Mouse (Mus musculus) neural tube, embryonic 13.5 days (tissue): ENCODE results near the gene Fpgs. TPM values are rescaled to one million over a fixed set of nuclear protein-coding genes. Genes with fewer than 3 reads are reported as not detected.

Source experiments
- ATAC-seq: fragments of 200-750 bp; cut with Nextera tagmentation; 2 replicates; pipeline ENCODE4 v1.8.0; 2017; ENCODE audit warnings: low read depth, mild to moderate bottlenecking, moderate TSS enrichment, moderate library complexity
- H3K27ac ChIP-seq: fragments of 300-500 bp; sonication (generic); replicated peaks from 2 replicates; pipeline ENCODE4 v1.5.1; 2015; ENCODE audit warnings: moderate library complexity, mild to moderate bottlenecking, inconsistent platforms
- H3K27me3 ChIP-seq: fragments of 300-500 bp; sonication (generic); 2 replicates; pipeline ENCODE4 v1.6.1; 2015; ENCODE audit warnings: mild to moderate bottlenecking, inconsistent platforms
- H3K36me3 ChIP-seq: fragments of 300-500 bp; sonication (generic); 2 replicates; pipeline ENCODE4 v1.6.1; 2015; ENCODE audit warnings: mild to moderate bottlenecking, inconsistent platforms
- H3K4me1 ChIP-seq: fragments of 300-500 bp; sonication (generic); replicated peaks from 2 replicates; pipeline ENCODE4 v1.6.1; 2015; ENCODE audit warnings: inconsistent platforms
- H3K4me2 ChIP-seq: fragments of 300-500 bp; sonication (generic); 2 replicates; pipeline ENCODE4 v1.6.1; 2015; ENCODE audit warnings: inconsistent platforms, mild to moderate bottlenecking, moderate library complexity
- H3K4me3 ChIP-seq: fragments of 300-500 bp; sonication (generic); 2 replicates; pipeline ENCODE4 v1.5.1; 2015; ENCODE audit warnings: mild to moderate bottlenecking, inconsistent platforms
- H3K9ac ChIP-seq: fragments of 300-500 bp; sonication (generic); 2 replicates; pipeline ENCODE4 v1.6.1; 2015; ENCODE audit warnings: moderate library complexity, mild to moderate bottlenecking, inconsistent platforms
- H3K9me3 ChIP-seq: fragments of 300-500 bp; sonication (generic); 2 replicates; pipeline ENCODE4 v1.6.1; 2016; ENCODE audit warnings: inconsistent platforms
- WGBS: fragments of 180-500 bp; shearing (Covaris S2); methylation state at CpG from one replicate; pipeline ENCODE4 v1.1.7; 2015; 5-methylcytosine and 5-hydroxymethylcytosine counted together
- polyA plus RNA-seq: library from polyadenylated mRNA; unstranded; fragments of >200 nt; fragmentation: Nextera tagmentation; extraction: Ambion mirVana; gene quantifications from 2 replicates; pipeline ENCODE4 v1.2.1, GENCODE M21; 2015

Fpgs gene
- polyA plus RNA-seq, 1 experiment from 2014 or later = 14.7 TPM

DNA sequence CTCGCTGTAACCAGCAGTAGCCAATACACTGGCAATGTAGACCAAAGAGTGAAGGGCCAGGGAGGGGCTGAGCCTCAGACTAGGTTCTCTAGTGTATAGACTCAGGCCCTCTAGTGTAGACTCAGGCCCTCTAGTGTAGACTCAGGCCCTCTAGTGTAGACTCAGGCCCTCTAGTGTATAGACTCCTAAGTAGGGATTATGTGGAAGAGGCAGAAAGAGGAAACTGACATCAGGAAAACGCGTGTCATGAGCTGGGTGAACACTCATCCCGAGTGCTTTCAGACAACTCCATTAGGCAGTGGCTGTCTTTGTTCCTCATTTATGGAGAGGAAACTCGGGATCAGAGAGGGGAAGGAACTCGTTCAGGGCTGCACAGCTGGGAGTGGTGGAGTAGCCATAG, 33.1 kb upstream of the Fpgs start:
- Histone ChIP-seq H3K9me3 (no peaks in the 10 kb centered on the region), H3K4me2 (no peak overlapping the region), H3K4me1 (peaks cover 28% of the 10 kb centered on the region), H3K4me3 (no peak overlapping the region), H3K27ac (no peak overlapping the region), H3K36me3 (no peaks in the 10 kb centered on the region), H3K9ac (0 out of 2 replicates have a peak overlapping the region, but pooled peaks have one; percentile 26), H3K27me3 (peaks cover 10% of the 10 kb centered on the region; the same call in 1 of the 2 replicates)
- no peak for ATAC-seq
- WGBS = 58% methylated on average over 6 of the region's 6 CpGs

DNA sequence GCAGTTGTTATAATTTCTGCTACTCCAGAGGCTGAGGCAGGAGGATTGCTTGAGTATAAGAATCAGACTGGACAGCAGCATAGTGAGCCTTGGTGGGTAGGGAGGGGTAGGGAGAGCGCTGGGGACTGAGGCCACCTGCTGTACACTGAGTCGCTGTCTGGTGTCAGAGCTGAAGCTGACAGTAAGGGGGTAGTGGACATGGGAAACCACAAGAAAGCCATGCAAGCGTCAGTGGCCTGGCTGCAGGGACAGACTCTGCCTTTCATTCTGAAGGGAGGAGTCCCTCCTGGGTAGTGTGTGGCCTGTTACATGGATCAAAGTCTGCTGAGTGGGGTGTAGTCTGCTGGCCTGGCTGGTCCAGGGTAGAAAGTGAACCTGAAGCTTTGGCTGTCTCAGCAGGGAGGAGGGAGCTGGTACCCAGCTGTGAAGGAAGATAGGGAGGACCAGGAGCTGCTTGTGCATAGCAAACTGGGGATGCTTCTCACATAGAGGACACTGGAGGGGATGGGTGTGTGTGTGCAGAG, 32.4 kb upstream of the Fpgs start:
- Histone ChIP-seq H3K9me3 (no peaks in the 10 kb centered on the region), H3K4me1 (peaks cover 23% of the 10 kb centered on the region), H3K4me3 (no peak overlapping the region), H3K36me3 (no peaks in the 10 kb centered on the region), H3K27me3 (peaks cover 10% of the 10 kb centered on the region; the same call in 1 of the 2 replicates), H3K9ac (no peak overlapping the region), H3K27ac (peak overlapping the region; percentile 5), H3K4me2 (no peak overlapping the region)
- 43% methylated on average over 3 of the region's 3 CpGs for WGBS
- ATAC-seq = no peak

DNA sequence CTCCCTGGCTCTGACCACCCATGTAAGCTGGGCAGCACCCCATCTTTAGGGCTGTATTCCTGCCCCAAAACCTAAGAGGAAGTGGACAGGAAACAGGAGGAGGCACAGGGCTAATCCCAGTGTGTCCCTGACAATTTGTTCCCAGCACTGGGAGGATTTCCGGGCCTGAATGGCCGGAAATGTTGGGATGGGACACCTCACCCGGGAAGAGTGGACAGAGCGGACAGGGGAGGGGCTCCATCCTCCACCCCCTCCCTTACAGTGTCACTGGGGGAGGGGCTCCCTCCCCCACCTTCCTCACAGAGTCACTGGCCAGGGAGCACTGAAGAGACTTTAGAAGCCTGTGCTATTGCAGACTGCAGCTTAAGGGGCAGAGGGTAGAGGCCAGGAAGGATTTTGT, 31.0 kb upstream of the Fpgs start:
- no peak overlapping the region for H3K27ac ChIP-seq
- no peaks in the 10 kb centered on the region for H3K9me3 ChIP-seq
- no peak for ATAC-seq
- H3K36me3 ChIP-seq = no peaks in the 10 kb centered on the region
- H3K9ac ChIP-seq = 0 out of 2 replicates have a peak overlapping the region, but pooled peaks have one; percentile 41
- no peak overlapping the region for H3K4me2 ChIP-seq
- peaks cover 26% of the 10 kb centered on the region for H3K4me1 ChIP-seq
- H3K4me3 ChIP-seq = no peak overlapping the region
- 0 out of 2 replicates have a peak, but pooled peaks cover 3% of the 10 kb centered on the region for H3K27me3 ChIP-seq
- WGBS = 49% methylated on average over 4 of the region's 4 CpGs

DNA sequence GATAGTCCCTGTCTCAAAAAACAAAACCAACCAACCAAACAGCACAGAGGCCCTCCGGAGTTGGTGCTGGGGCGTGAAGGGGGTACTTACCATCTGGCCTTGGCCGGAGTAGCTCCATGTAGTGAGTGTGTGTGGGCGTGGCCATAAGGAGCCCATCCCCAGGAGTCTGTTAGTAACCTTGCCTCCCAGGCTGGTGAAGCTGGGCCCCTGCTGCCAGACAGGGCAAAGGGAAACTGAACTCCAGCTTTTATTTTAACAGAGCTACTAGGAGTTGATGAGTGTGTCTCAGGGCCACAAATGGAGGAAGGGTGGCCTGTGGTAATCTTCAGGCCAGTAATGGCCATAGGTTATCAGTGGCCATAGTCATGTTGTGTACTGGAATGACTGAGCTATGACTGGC, 30.5 kb upstream of the Fpgs start:
- WGBS = 52% methylated on average over 4 of the region's 4 CpGs
- Histone ChIP-seq H3K4me1 (peaks cover 28% of the 10 kb centered on the region), H3K36me3 (no peaks in the 10 kb centered on the region), H3K9me3 (no peaks in the 10 kb centered on the region), H3K27me3 (no peaks in the 10 kb centered on the region), H3K27ac (no peak overlapping the region), H3K4me2 (no peak overlapping the region), H3K4me3 (no peak overlapping the region), H3K9ac (0 out of 2 replicates have a peak overlapping the region, but pooled peaks have one; percentile 41)
- ATAC-seq = no peak

DNA sequence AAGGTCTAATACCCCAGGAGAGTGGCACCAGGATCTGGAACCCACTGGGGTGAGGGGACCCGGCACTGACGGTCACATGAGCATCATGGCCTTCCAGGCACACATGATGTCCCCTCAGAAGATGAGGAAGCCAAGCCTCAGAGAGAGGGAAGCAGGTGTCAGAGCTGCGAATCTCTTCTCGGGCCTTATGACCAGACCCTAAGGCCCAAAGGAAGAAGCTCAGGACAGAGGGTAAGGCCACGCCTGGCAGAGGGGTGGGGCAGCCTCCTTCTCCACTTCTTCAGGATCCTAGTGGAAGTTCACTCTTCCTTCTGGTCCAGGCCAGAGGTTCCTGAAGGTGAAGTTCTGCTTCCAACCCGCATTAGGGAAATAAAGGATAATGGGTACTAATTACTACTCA, 28.8 kb upstream of the Fpgs start:
- no peak overlapping the region for H3K9ac ChIP-seq
- no peak overlapping the region for H3K27ac ChIP-seq
- WGBS = 78% methylated on average over 6 of the region's 6 CpGs
- H3K4me1 ChIP-seq = peaks cover 27% of the 10 kb centered on the region
- no peaks in the 10 kb centered on the region for H3K9me3 ChIP-seq
- H3K36me3 ChIP-seq = no peaks in the 10 kb centered on the region
- no peak overlapping the region for H3K4me2 ChIP-seq
- H3K4me3 ChIP-seq = no peak overlapping the region
- no peaks in the 10 kb centered on the region for H3K27me3 ChIP-seq
- ATAC-seq = no peak

DNA sequence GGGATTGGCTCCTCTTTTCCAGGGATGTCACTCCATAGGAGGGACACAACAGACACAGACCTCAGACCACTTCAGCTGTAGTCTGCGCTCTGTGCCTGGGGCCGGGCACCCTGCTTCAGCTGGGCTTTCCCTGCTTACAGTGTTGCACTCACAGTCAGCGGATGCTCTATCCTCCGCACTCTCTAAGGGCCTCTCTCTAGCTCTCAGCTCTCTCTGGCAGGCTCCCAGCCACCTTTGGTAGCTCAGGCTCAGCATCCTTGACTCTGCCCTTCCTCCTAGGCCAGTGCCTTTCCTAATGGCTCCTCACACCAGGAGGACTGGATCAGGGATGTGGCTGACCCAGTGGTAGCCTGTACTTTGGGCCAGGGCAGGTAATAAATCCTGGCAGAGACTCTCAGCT, 28.0 kb upstream of the Fpgs start:
- Histone ChIP-seq H3K4me3 (no peak overlapping the region), H3K36me3 (no peaks in the 10 kb centered on the region), H3K9ac (no peak overlapping the region), H3K9me3 (no peaks in the 10 kb centered on the region), H3K27ac (peak overlapping the region; percentile 49; the same call in 1 of the 2 replicates), H3K4me2 (no peak overlapping the region), H3K27me3 (no peaks in the 10 kb centered on the region), H3K4me1 (peaks cover 25% of the 10 kb centered on the region)
- no peak for ATAC-seq
- WGBS = 73% methylated on average over 4 of the region's 4 CpGs

DNA sequence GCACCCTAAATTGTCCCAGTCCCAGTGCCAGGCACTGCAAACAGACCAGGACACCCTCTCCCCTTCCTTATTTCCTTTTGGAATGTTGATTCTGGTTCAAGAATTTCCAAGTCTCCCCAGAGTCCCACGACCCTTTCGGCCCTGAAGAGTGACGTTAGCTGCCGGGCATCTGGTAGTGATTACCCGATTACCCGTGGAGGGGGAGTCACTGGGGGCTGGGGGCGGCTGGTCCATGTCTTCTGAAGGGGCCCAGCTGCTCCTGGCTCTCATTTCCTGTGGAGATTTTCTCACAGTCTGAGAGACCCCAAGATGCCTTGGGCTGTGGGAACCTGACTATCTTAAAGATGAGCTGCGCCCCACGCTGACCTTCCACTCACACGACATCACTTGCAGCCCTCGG, 26.9 kb upstream of the Fpgs start:
- Histone ChIP-seq H3K27ac (0 out of 2 replicates have a peak overlapping the region, but pooled peaks have one; percentile 28), H3K9me3 (no peaks in the 10 kb centered on the region), H3K4me2 (peak overlapping the region; percentile 54; the same call in 1 of the 2 replicates), H3K27me3 (no peaks in the 10 kb centered on the region), H3K9ac (peak overlapping the region; percentile 17; the same call in 1 of the 2 replicates), H3K4me1 (peaks cover 25% of the 10 kb centered on the region), H3K4me3 (no peak overlapping the region), H3K36me3 (no peaks in the 10 kb centered on the region)
- no peak for ATAC-seq
- WGBS = 45% methylated on average over 11 of the region's 11 CpGs

DNA sequence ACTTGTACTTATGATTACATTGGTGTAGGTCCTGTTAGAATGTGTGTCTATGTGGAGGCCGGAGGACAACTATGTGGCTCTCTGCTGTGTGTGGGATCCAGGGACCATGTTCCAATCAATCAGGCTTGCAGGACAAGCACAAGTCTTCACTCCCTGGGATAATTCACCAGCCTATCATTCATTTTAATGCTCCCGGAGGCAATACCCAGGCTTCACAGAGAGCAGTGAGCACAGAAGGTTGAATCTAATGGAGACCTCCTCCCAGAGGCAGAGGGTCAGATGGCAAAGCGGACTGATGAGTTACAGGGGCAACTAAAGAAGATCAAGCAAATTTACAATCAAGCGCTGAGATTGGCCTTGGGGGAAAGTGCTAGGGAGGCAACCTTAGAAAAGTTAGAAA, 25.6 kb upstream of the Fpgs start:
- Histone ChIP-seq H3K4me1 (peaks cover 25% of the 10 kb centered on the region), H3K4me2 (peak overlapping the region; percentile 54), H3K27ac (0 out of 2 replicates have a peak overlapping the region, but pooled peaks have one; percentile 28), H3K4me3 (no peak overlapping the region), H3K36me3 (no peaks in the 10 kb centered on the region), H3K9me3 (no peaks in the 10 kb centered on the region), H3K9ac (0 out of 2 replicates have a peak overlapping the region, but pooled peaks have one; percentile 17), H3K27me3 (no peaks in the 10 kb centered on the region)
- ATAC-seq = no peak
- 52% methylated on average over 4 of the region's 4 CpGs for WGBS

DNA sequence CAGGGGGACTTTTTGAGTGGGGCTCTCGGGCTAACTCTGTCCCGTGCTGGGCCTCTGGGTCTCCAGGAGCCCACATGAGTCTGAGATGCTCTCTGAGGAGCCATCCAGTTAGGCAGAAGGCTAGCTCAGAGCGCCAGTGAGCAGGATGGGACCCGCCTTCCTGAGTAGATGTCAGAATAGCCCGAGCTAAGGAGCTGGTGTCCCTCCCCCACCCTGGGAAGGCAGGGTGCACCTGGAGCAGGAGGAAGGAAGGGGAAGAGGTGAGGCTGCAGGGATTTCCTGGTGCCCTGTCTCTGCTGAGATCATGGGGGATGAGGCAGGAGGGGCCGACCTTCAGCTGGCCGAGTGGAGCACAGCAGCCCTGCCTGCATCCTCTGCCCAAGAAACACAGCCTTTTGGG, 24.5 kb upstream of the Fpgs start:
- WGBS = 52% methylated on average over 7 of the region's 7 CpGs
- 0 out of 2 replicates have a peak, but pooled peaks have one; percentile 4 for ATAC-seq
- Histone ChIP-seq H3K4me2 (peak overlapping the region; percentile 54), H3K9me3 (no peaks in the 10 kb centered on the region), H3K36me3 (no peaks in the 10 kb centered on the region), H3K4me1 (peaks cover 25% of the 10 kb centered on the region), H3K27me3 (no peaks in the 10 kb centered on the region), H3K9ac (no peak overlapping the region; the same call in 1 of the 2 replicates), H3K27ac (peak overlapping the region; percentile 34; the same call in 1 of the 2 replicates), H3K4me3 (peak overlapping the region; percentile 37)

DNA sequence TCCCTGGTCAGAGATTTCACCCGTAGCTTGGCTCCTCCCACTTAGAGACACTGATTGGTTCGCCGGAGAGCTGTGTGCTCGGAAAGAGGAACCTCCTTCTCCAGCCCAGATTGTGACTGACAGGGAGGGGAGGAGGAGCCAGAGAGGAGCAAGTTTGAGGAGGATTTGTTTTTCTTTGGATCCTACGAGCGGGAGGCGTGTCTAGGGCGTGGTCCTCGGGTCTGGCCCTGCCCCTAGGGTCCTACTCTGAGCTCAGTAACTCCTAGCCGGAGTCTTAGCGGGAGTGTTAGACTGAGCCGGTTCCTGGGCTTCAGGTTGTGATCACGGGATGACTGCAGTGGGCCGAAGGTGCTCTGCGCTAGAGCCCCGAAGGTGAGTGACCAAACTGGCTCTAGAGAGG, 23.5 kb upstream of the Fpgs start:
- H3K9me3 ChIP-seq = no peaks in the 10 kb centered on the region
- peak overlapping the region; percentile 54 for H3K4me2 ChIP-seq
- peaks cover 25% of the 10 kb centered on the region for H3K4me1 ChIP-seq
- no peaks in the 10 kb centered on the region for H3K27me3 ChIP-seq
- under 1% methylated on average over 16 of the region's 16 CpGs for WGBS
- no peak overlapping the region for H3K27ac ChIP-seq
- peak overlapping the region; percentile 57; the same call in 1 of the 2 replicates for H3K9ac ChIP-seq
- H3K36me3 ChIP-seq = no peaks in the 10 kb centered on the region
- peak overlapping the region; percentile 37 for H3K4me3 ChIP-seq
- ATAC-seq = peak; percentile 94

DNA sequence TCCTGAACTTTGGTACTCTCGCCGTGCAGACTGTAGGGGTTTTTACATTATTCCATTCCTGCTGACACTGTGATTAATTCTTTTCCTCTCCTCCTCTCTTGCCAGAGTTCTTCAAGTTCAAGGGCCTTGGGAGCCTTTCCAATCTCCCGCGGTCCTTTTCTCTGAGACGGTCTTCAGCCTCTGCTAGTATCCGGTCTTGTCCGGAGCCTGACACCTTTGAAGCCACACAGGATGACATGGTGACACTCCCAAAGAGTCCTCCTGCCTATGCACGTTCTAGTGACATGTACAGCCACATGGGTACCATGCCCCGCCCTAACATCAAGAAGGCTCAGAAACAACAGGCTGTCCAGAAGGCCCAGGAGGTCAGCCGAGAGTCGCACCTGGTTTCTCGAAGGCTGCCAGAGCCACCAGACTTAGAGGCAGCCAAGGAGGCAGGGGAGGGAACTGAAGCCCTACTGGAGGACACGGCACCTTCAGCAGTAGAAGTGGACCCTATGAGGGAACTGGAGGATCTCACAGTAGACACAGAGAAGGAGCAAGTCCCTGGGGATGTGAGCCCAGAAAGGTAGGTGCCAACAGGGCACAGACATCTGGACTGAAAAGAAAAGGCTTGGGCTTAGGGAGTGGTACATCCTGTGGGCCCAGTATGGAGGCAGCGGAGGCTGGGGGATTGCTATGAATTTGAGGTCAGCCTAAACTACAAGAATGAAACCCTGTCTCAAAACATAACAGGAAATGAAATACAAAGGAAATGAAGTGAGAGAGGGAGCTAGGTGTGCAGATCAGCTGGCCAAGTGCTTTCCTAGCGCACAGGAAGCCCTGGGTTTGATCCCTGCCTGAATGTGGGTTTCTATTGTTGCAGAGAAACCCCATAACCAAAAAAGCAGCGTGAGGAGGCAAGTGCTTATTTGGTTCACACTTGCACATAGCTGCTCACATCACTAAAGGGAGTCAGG, 21.2 kb upstream of the Fpgs start:
- H3K27ac ChIP-seq = no peak overlapping the region
- ATAC-seq = no peak
- no peak overlapping the region for H3K9ac ChIP-seq
- H3K4me1 ChIP-seq = peaks cover 25% of the 10 kb centered on the region
- no peak overlapping the region for H3K4me2 ChIP-seq
- H3K36me3 ChIP-seq = no peaks in the 10 kb centered on the region
- no peak overlapping the region for H3K4me3 ChIP-seq
- H3K27me3 ChIP-seq = no peaks in the 10 kb centered on the region
- 85% methylated on average over 16 of the region's 16 CpGs for WGBS
- H3K9me3 ChIP-seq = no peaks in the 10 kb centered on the region

DNA sequence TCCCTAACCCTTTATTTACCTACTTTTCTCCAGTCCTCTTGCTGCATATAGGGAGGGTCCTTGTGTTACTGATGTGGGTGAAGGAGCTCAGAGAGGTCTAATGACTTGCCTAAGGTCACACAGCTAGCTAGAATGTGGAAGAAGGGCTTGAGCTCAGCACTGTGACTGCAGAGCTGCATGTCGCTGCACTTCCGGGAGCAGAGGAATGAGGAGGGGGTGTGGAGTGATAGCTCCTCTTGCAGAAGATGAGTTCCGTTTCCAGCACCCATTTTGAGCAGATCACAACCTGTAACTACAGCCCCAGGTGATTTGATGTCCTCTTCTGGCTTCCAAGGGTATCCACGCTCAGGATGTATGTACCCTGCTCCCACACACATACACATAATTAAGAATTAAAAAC, 20.2 kb upstream of the Fpgs start:
- 73% methylated on average over 4 of the region's 4 CpGs for WGBS
- no peak overlapping the region for H3K27ac ChIP-seq
- H3K4me1 ChIP-seq = peaks cover 16% of the 10 kb centered on the region
- no peaks in the 10 kb centered on the region for H3K27me3 ChIP-seq
- no peaks in the 10 kb centered on the region for H3K9me3 ChIP-seq
- ATAC-seq = no peak
- no peaks in the 10 kb centered on the region for H3K36me3 ChIP-seq
- H3K9ac ChIP-seq = no peak overlapping the region
- no peak overlapping the region for H3K4me3 ChIP-seq
- H3K4me2 ChIP-seq = no peak overlapping the region
